Mouse (Mus musculus): ENCODE data around the gene Ak2.

GRCm38 (mm10) chr4:128974677-128975076 lies 17.1 kb upstream of the Ak2 start:
- TF ChIP-seq CEBPB (IDR thresholded peaks at IDR 0.05; ENCODE audit: low read depth), result no peak
- TF ChIP-seq CTCF (IDR thresholded peaks at IDR 0.05; ENCODE audit: control insufficient read depth, insufficient read depth, insufficient read length), result no peak
- TF ChIP-seq MYOD1 (IDR thresholded peaks at IDR 0.05; ENCODE audit: control insufficient read depth, insufficient read length, low read depth), result no peak
- no peak for TF ChIP-seq USF1 (IDR thresholded peaks at IDR 0.05; ENCODE audit: low read depth)

All from C2C12 (cell line).